Mouse (Mus musculus): Measurements from ENCODE around the gene Atp6v0e. TPM values are rescaled to one million over a fixed set of nuclear protein-coding genes. Genes with fewer than 3 reads are reported as not detected.

Gene Atp6v0e
- polyA plus RNA-seq, 1 experiment from 2014 or later: 112 TPM

- H3K9ac ChIP-seq (replicated peaks): no peak overlapping the region
- no peak overlapping the region for H3K4me3 ChIP-seq (replicated peaks)
- H3K4me2 ChIP-seq: no peak overlapping the region; the same call in 1 of the 2 replicates
- ATAC-seq (ENCODE audit: insufficient number of reproducible peaks, insufficient read depth, low FRiP score, low TSS enrichment, low read depth): no peak
- H3K27ac ChIP-seq: no peak overlapping the region
- peaks cover 6% of the 10 kb centered on the region for H3K4me1 ChIP-seq (replicated peaks)
- no peaks in the 10 kb centered on the region for H3K9me3 ChIP-seq
- no peaks in the 10 kb centered on the region; the same call in 1 of the 2 replicates for H3K27me3 ChIP-seq
- 27% methylated on average over 20 of the region's 21 CpGs for WGBS
- H3K36me3 ChIP-seq: peaks cover 26% of the 10 kb centered on the region
These were observed 2.7 kb upstream of the Atp6v0e start for GRCm38 (mm10) chr17:26660192-26660912.

GRCm38 (mm10) chr17:26662204-26662603 is 827 bp upstream of the Atp6v0e start:
- Histone ChIP-seq H3K27me3 (no peaks in the 10 kb centered on the region; the same call in 1 of the 2 replicates), H3K4me2 (no peak overlapping the region), H3K4me1 (replicated peaks) (peaks cover 6% of the 10 kb centered on the region), H3K9me3 (no peaks in the 10 kb centered on the region), H3K27ac (no peak overlapping the region), H3K4me3 (replicated peaks) (no peak overlapping the region), H3K36me3 (peaks cover 9% of the 10 kb centered on the region; the same call in 1 of the 2 replicates), H3K9ac (replicated peaks) (no peak overlapping the region)
- WGBS: 77% methylated on average over 5 of the region's 5 CpGs
- ATAC-seq (ENCODE audit: insufficient number of reproducible peaks, insufficient read depth, low FRiP score, low TSS enrichment, low read depth): no peak

GRCm38 (mm10) chr17:26665600-26665999 is 2.6 kb downstream of the Atp6v0e start:
- Histone ChIP-seq H3K27ac (no peak overlapping the region), H3K9ac (replicated peaks) (no peak overlapping the region), H3K4me1 (replicated peaks) (peaks cover 6% of the 10 kb centered on the region), H3K27me3 (no peaks in the 10 kb centered on the region; the same call in 1 of the 2 replicates), H3K36me3 (no peaks in the 10 kb centered on the region), H3K9me3 (no peaks in the 10 kb centered on the region), H3K4me3 (replicated peaks) (no peak overlapping the region), H3K4me2 (no peak overlapping the region)
- no peak for ATAC-seq (ENCODE audit: insufficient number of reproducible peaks, insufficient read depth, low FRiP score, low TSS enrichment, low read depth)
- 84% methylated on average over 4 of the region's 4 CpGs for WGBS

GRCm38 (mm10) chr17:26671268-26671667 is 8.2 kb downstream of the Atp6v0e start:
- H3K36me3 ChIP-seq: no peaks in the 10 kb centered on the region
- H3K4me3 ChIP-seq (replicated peaks): no peak overlapping the region
- H3K4me1 ChIP-seq (replicated peaks): no peaks in the 10 kb centered on the region
- 65% methylated on average over 4 of the region's 4 CpGs for WGBS
- no peaks in the 10 kb centered on the region for H3K9me3 ChIP-seq
- 0 out of 2 replicates have a peak, but pooled peaks cover 2% of the 10 kb centered on the region for H3K27me3 ChIP-seq
- H3K27ac ChIP-seq: no peak overlapping the region
- no peak for ATAC-seq (ENCODE audit: insufficient number of reproducible peaks, insufficient read depth, low FRiP score, low TSS enrichment, low read depth)
- H3K9ac ChIP-seq (replicated peaks): no peak overlapping the region
- no peak overlapping the region for H3K4me2 ChIP-seq

GRCm38 (mm10) chr17:26675845-26676244 is 12.8 kb downstream of the Atp6v0e start:
- Histone ChIP-seq H3K4me3 (replicated peaks) (peak overlapping the region; percentile 81), H3K9ac (replicated peaks) (no peak overlapping the region), H3K36me3 (no peaks in the 10 kb centered on the region), H3K27ac (no peak overlapping the region), H3K27me3 (0 out of 2 replicates have a peak, but pooled peaks cover 2% of the 10 kb centered on the region), H3K4me1 (replicated peaks) (peaks cover 9% of the 10 kb centered on the region; the same call in 1 of the 2 replicates), H3K9me3 (no peaks in the 10 kb centered on the region), H3K4me2 (peak overlapping the region; percentile 73)
- WGBS: 28% methylated on average over 7 of the region's 7 CpGs
- ATAC-seq (ENCODE audit: insufficient number of reproducible peaks, insufficient read depth, low FRiP score, low TSS enrichment, low read depth): peak; percentile 16; the same call in 1 of the 2 replicates

GRCm38 (mm10) chr17:26676252-26676615 is 13.2 kb downstream of the Atp6v0e start:
- ATAC-seq (ENCODE audit: insufficient number of reproducible peaks, insufficient read depth, low FRiP score, low TSS enrichment, low read depth): peak; percentile 88
- Histone ChIP-seq H3K27ac (peak overlapping the region; percentile 67), H3K4me3 (replicated peaks) (peak overlapping the region; percentile 81), H3K27me3 (0 out of 2 replicates have a peak, but pooled peaks cover 2% of the 10 kb centered on the region), H3K4me1 (replicated peaks) (peaks cover 9% of the 10 kb centered on the region; the same call in 1 of the 2 replicates), H3K4me2 (peak overlapping the region; percentile 73), H3K36me3 (no peaks in the 10 kb centered on the region), H3K9ac (replicated peaks) (peak overlapping the region; percentile 67), H3K9me3 (no peaks in the 10 kb centered on the region)
- under 1% methylated on average over 30 of the region's 30 CpGs for WGBS

- peak overlapping the region; percentile 67 for H3K27ac ChIP-seq
- peak overlapping the region; percentile 73 for H3K4me2 ChIP-seq
- peaks cover 9% of the 10 kb centered on the region; the same call in 1 of the 2 replicates for H3K4me1 ChIP-seq (replicated peaks)
- H3K9me3 ChIP-seq: no peaks in the 10 kb centered on the region
- WGBS: 3% methylated on average over 26 of the region's 26 CpGs
- peak; percentile 80 for ATAC-seq (ENCODE audit: insufficient number of reproducible peaks, insufficient read depth, low FRiP score, low TSS enrichment, low read depth)
- 0 out of 2 replicates have a peak, but pooled peaks cover 2% of the 10 kb centered on the region for H3K27me3 ChIP-seq
- H3K9ac ChIP-seq (replicated peaks): peak overlapping the region; percentile 67
- H3K4me3 ChIP-seq (replicated peaks): peak overlapping the region; percentile 81
- H3K36me3 ChIP-seq: no peaks in the 10 kb centered on the region
These were observed 13.8 kb downstream of the Atp6v0e start for GRCm38 (mm10) chr17:26676616-26677376.

GRCm38 (mm10) chr17:26677711-26678637 is 14.9 kb downstream of the Atp6v0e start:
- H3K36me3 ChIP-seq: peaks cover 1% of the 10 kb centered on the region; the same call in 1 of the 2 replicates
- peak overlapping the region; percentile 73 for H3K4me2 ChIP-seq
- no peak overlapping the region for H3K4me3 ChIP-seq (replicated peaks)
- ATAC-seq (ENCODE audit: insufficient number of reproducible peaks, insufficient read depth, low FRiP score, low TSS enrichment, low read depth): no peak
- no peak overlapping the region for H3K27ac ChIP-seq
- no peaks in the 10 kb centered on the region for H3K9me3 ChIP-seq
- 90% methylated on average over 7 of the region's 7 CpGs for WGBS
- no peak overlapping the region for H3K9ac ChIP-seq (replicated peaks)
- H3K4me1 ChIP-seq (replicated peaks): peaks cover 9% of the 10 kb centered on the region; the same call in 1 of the 2 replicates
- H3K27me3 ChIP-seq: no peaks in the 10 kb centered on the region

- H3K4me1 ChIP-seq (replicated peaks): peaks cover 9% of the 10 kb centered on the region; the same call in 1 of the 2 replicates
- WGBS: 90% methylated on average over 6 of the region's 6 CpGs
- ATAC-seq (ENCODE audit: insufficient number of reproducible peaks, insufficient read depth, low FRiP score, low TSS enrichment, low read depth): no peak
- H3K4me3 ChIP-seq (replicated peaks): no peak overlapping the region
- H3K9ac ChIP-seq (replicated peaks): no peak overlapping the region
- H3K4me2 ChIP-seq: no peak overlapping the region
- peaks cover 22% of the 10 kb centered on the region; the same call in 1 of the 2 replicates for H3K36me3 ChIP-seq
- H3K9me3 ChIP-seq: no peaks in the 10 kb centered on the region
- H3K27ac ChIP-seq: no peak overlapping the region
- no peaks in the 10 kb centered on the region for H3K27me3 ChIP-seq
These were observed 18.2 kb downstream of the Atp6v0e start for GRCm38 (mm10) chr17:26681276-26681675.

- H3K4me1 ChIP-seq (replicated peaks): peaks cover 12% of the 10 kb centered on the region
- no peak overlapping the region for H3K4me3 ChIP-seq (replicated peaks)
- no peak overlapping the region for H3K9ac ChIP-seq (replicated peaks)
- no peaks in the 10 kb centered on the region for H3K27me3 ChIP-seq
- no peak for ATAC-seq (ENCODE audit: insufficient number of reproducible peaks, insufficient read depth, low FRiP score, low TSS enrichment, low read depth)
- 90% methylated on average over 17 of the region's 17 CpGs for WGBS
- H3K36me3 ChIP-seq: peaks cover 25% of the 10 kb centered on the region; the same call in 1 of the 2 replicates
- H3K9me3 ChIP-seq: no peaks in the 10 kb centered on the region
- no peak overlapping the region for H3K4me2 ChIP-seq
- H3K27ac ChIP-seq: no peak overlapping the region
These were observed 23.4 kb downstream of the Atp6v0e start for GRCm38 (mm10) chr17:26686334-26687000.
